35 mouse cellular contexts compared by ENCODE assay signal in the genomic region with DNA sequence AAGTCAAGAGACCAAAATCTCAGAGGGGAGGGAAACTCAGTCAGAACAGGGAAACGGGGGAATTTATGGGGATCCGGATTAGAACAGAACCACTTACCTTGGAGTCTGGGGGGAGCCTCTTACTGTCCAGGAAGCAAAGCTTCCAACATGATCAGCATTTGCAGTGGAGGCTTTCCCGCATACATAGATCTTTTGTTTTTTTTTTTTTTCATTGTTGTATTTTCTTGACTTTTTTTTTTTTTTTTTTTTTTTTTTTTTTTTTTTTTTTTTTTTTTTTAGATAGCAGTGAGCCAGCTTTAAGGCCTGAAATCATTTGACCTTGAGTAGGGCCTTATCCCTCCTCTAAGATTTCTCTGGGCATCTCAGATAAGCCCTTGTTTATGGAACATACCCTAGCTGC. TPM values are rescaled to one million over a fixed set of nuclear protein-coding genes. Genes with fewer than 3 reads are reported as not detected.
"Had no signal": no experiment of that assay in that cellular context is flagged by ENCODE, and none has a peak within 500 bp of the region (broad histone marks: within the 10 kb centered on the region; RNA-seq: fewer than 3 reads in every experiment).

No protein-coding gene starts in this region.

- H3K4me1 ChIP-seq: limb, embryonic 12.5 days; limb, embryonic 13.5 days; limb, embryonic 15.5 days; liver, embryonic 12.5 days; liver, embryonic 13.5 days; liver, embryonic 15.5 days; megakaryocyte, embryonic 14.5 days had no signal

- ATAC-seq: liver, embryonic 12.5 days; liver, postnatal 0 days; lung, postnatal 0 days; midbrain, embryonic 15.5 days; midbrain, embryonic 16.5 days had no signal

- H3K9ac ChIP-seq: limb, embryonic 12.5 days; limb, embryonic 13.5 days; limb, embryonic 15.5 days; liver, embryonic 12.5 days; liver, embryonic 13.5 days; liver, embryonic 14.5 days; liver, embryonic 15.5 days; liver, postnatal 0 days; lung, embryonic 14.5 days; lung, embryonic 15.5 days; midbrain, embryonic 12.5 days; midbrain, embryonic 13.5 days; midbrain, embryonic 15.5 days had no signal

- DNase-seq: left cerebral cortex, postnatal 4 days; liver; liver, embryonic 13.5 days; liver, postnatal 0 days; lung, adult 18-20 months; lung, adult 2 months; lung, embryonic 14.5 days; lung, postnatal 10 days; lung, postnatal 14 days; lung, postnatal 36 days; lung, postnatal 4 days had no signal

- H3K27me3 ChIP-seq: limb, embryonic 12.5 days; limb, embryonic 13.5 days; limb, embryonic 15.5 days; liver, embryonic 12.5 days; liver, embryonic 13.5 days; liver, embryonic 15.5 days; lung, embryonic 15.5 days; megakaryocyte, embryonic 14.5 days; midbrain, embryonic 12.5 days; midbrain, embryonic 13.5 days; midbrain, embryonic 15.5 days had no signal

- H3K36me3 ChIP-seq: limb, embryonic 10.5 days; limb, embryonic 12.5 days; limb, embryonic 13.5 days; limb, embryonic 15.5 days; liver, embryonic 12.5 days; liver, embryonic 13.5 days; liver, embryonic 15.5 days; lung, embryonic 15.5 days; midbrain, embryonic 10.5 days; midbrain, embryonic 12.5 days; midbrain, embryonic 13.5 days; midbrain, embryonic 15.5 days had no signal

- H3K27ac ChIP-seq: left cerebral cortex, adult 2 months; limb, embryonic 10.5 days; limb, embryonic 12.5 days; limb, embryonic 13.5 days; limb, embryonic 15.5 days; liver, embryonic 12.5 days; liver, embryonic 13.5 days; liver, embryonic 14.5 days; liver, embryonic 15.5 days; lung, embryonic 15.5 days; macrophage; midbrain, embryonic 13.5 days; midbrain, embryonic 15.5 days had no signal

- H3K4me2 ChIP-seq: limb, embryonic 12.5 days; limb, embryonic 13.5 days; limb, embryonic 15.5 days; liver, embryonic 11.5 days; liver, embryonic 12.5 days; liver, embryonic 13.5 days; liver, embryonic 15.5 days; lung, embryonic 14.5 days; lung, embryonic 15.5 days; midbrain, embryonic 11.5 days; midbrain, embryonic 12.5 days; midbrain, embryonic 13.5 days; midbrain, embryonic 15.5 days had no signal

- H3K9me3 ChIP-seq: limb, embryonic 10.5 days; limb, embryonic 12.5 days; limb, embryonic 13.5 days; limb, embryonic 15.5 days; liver, embryonic 15.5 days; lung, embryonic 15.5 days; midbrain, embryonic 10.5 days; midbrain, embryonic 12.5 days; midbrain, embryonic 13.5 days; midbrain, embryonic 15.5 days had no signal

- H3K4me3 ChIP-seq: left cerebral cortex, adult 2 months; limb, embryonic 10.5 days; limb, embryonic 12.5 days; limb, embryonic 13.5 days; limb, embryonic 15.5 days; liver, embryonic 12.5 days; liver, embryonic 13.5 days; liver, embryonic 15.5 days; lung, embryonic 15.5 days; megakaryocyte, embryonic 14.5 days; midbrain, embryonic 10.5 days; midbrain, embryonic 12.5 days; midbrain, embryonic 13.5 days; midbrain, embryonic 15.5 days; myocyte had no signal

RNA-seq across cellular contexts. Expression of gene Klhdc7a, which starts 8.6 kb away (rescaled TPM):
- total RNA-seq: megakaryocyte progenitor cell, adult 5-6 weeks; megakaryocyte, adult 5-6 weeks; megakaryocyte-erythroid progenitor cell, adult 5-6 weeks; monocyte, adult 5-6 weeks had no signal
- polyA plus RNA-seq: limb, embryonic 12.5 days; macrophage; myocyte had no signal
